Mouse (Mus musculus): Measurements from ENCODE around the gene Ermp1.

GRCm38 (mm10) chr19:29659705-29660104 is 11.5 kb upstream of the Ermp1 start:
- TF ChIP-seq GATA1 (IDR thresholded peaks at IDR 0.05; ENCODE audit: low read length) (no peak), TAL1 (IDR thresholded peaks at IDR 0.05; ENCODE audit: low read length) (no peak)

All from erythroblast, embryonic 14.5 days (primary cell).